Mouse (Mus musculus) cortical plate, adult 2 months (tissue): ENCODE results near the gene Hspa5.

Source experiments
- CTCF ChIP-seq: fragments of 200-500 bp; IDR thresholded peaks from 2 replicates; pipeline ENCODE4 v1.5.1; 2011; ENCODE audit warnings: mild to moderate bottlenecking, control low read depth, low read length; ENCODE audit not compliant: insufficient read depth; ENCODE audit errors: extremely low read depth
- POLR2A ChIP-seq: fragments of 200-500 bp; IDR thresholded peaks from 2 replicates; pipeline ENCODE4 v1.6.1; 2011; ENCODE audit warnings: mild to moderate bottlenecking, low read length, control low read depth; ENCODE audit not compliant: insufficient read depth; ENCODE audit errors: extremely low read depth

DNA sequence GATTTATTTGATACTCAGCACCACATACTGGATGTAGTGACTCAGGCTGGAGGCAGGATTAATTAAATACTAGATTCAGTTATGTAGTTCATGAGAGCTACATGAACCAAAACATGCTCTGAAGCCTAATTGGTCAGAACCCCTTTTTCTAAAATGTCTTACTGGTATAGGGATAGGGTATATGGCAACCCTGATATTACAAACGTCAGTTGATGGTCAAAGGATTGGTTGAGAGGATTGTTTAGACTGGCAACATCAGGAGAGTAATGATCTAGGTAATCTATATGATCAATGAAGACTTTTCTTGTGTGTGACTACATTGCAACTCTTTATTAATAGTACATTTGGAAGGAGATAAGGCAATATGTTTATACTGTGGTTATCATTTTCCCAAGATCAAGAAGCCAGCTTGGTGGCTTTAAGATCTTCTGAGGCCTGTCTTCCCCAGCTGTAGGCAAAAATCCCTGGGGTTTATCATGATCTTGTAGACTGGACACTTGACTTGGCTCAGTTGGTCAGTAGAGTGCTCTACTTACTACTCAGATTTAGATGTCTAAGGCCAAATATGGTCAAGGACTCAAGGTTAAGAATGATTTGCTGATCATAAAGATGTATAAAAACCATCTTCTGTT is 5.6 kb downstream of the Hspa5 start:
- no peak for TF ChIP-seq CTCF
- no peak for TF ChIP-seq POLR2A
